Mouse (Mus musculus) erythroblast, embryonic 14.5 days (primary cell): Measurements from ENCODE around the gene St7.

Experiments used
- GATA1 ChIP-seq: IDR thresholded peaks from 2 replicates; pipeline ENCODE4 v1.6.1; 2012; ENCODE audit warnings: low read length, inconsistent platforms, mixed read lengths
- TAL1 ChIP-seq: IDR thresholded peaks from 3 replicates; pipeline ENCODE4 v1.6.1; 2012; ENCODE audit warnings: low read length, inconsistent platforms, mixed read lengths

GRCm38 (mm10) chr6:17932806-17933205 is 240.1 kb downstream of the St7 start:
- no peak for TF ChIP-seq GATA1
- TF ChIP-seq TAL1, result no peak
